Mouse (Mus musculus): Measurements from ENCODE around the gene Angel1. TPM values are rescaled to one million over a fixed set of nuclear protein-coding genes. Genes with fewer than 3 reads are reported as not detected.
A peak's percentile ranks its signal among the peaks of the same experiment; 100 is the strongest.

Angel1 gene
- total and polyA plus RNA-seq, 2 experiments = 1.1 to 5.2 TPM

- Histone ChIP-seq H3K27ac (replicated peaks; ENCODE audit: insufficient read depth, low read depth, low read length) (no peak overlapping the region), H3K79me2 (ENCODE audit: control insufficient read depth, insufficient read depth, low read length) (no peaks in the 10 kb centered on the region), H3K36me3 (ENCODE audit: control insufficient read depth, insufficient read depth, low read length) (no peaks in the 10 kb centered on the region), H3K27me3 (ENCODE audit: control insufficient read depth, insufficient read depth, low read length) (no peaks in the 10 kb centered on the region), H3K4me1 (ENCODE audit: control insufficient read depth, insufficient read depth, low read length) (no peaks in the 10 kb centered on the region), H3K4me3 (ENCODE audit: insufficient read depth, low read depth, low read length) (no peak overlapping the region), H3K9ac (ENCODE audit: low read depth, low read length) (no peak overlapping the region)
- WGBS = 91% methylated on average over 11 of the region's 11 CpGs
- TF ChIP-seq POLR2A (IDR thresholded peaks at IDR 0.05; ENCODE audit: extremely low read depth, insufficient read depth, low read length) (no peak), CTCF (IDR thresholded peaks at IDR 0.05; ENCODE audit: low read depth, low read length) (no peak)
- no peak for DNase-seq (ENCODE audit: extremely low read depth, low read depth, low spot score)
These were observed 9.3 kb downstream of the Angel1 start for GRCm38 (mm10) chr12:86716962-86717361.

DNA sequence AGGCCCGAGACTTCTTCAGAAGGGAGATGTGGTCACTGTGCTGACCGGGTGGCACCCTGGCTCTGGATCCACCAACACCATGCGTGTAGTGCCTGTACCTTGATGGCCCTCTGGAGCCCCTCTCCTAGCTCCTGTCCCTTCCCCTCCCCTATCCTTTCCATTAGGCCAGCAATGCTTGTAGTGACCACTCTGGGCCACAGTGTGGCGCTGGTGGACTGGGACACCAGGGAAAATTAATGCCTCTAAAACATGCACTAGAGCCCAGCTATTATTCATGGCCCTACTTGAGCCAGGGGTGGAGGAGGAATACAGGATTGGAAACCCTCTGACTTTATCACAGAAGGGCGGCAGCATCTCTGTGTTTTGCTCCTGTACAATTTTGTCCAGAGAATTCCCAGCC lies 10.9 kb downstream of the Angel1 start:
- no peak for DNase-seq (ENCODE audit: extremely low read depth, low read depth, low spot score)
- Histone ChIP-seq H3K27ac (replicated peaks; ENCODE audit: insufficient read depth, low read depth, low read length) (no peak overlapping the region), H3K4me3 (ENCODE audit: insufficient read depth, low read depth, low read length) (no peak overlapping the region), H3K36me3 (ENCODE audit: control insufficient read depth, insufficient read depth, low read length) (no peaks in the 10 kb centered on the region), H3K79me2 (ENCODE audit: control insufficient read depth, insufficient read depth, low read length) (no peaks in the 10 kb centered on the region), H3K9ac (ENCODE audit: low read depth, low read length) (no peak overlapping the region), H3K4me1 (ENCODE audit: control insufficient read depth, insufficient read depth, low read length) (no peaks in the 10 kb centered on the region), H3K27me3 (ENCODE audit: control insufficient read depth, insufficient read depth, low read length) (no peaks in the 10 kb centered on the region)
- 68% methylated on average over 5 of the region's 5 CpGs for WGBS
- peak; percentile 86 for TF ChIP-seq CTCF (IDR thresholded peaks at IDR 0.05; ENCODE audit: low read depth, low read length)
- TF ChIP-seq POLR2A (IDR thresholded peaks at IDR 0.05; ENCODE audit: extremely low read depth, insufficient read depth, low read length) = no peak

DNA sequence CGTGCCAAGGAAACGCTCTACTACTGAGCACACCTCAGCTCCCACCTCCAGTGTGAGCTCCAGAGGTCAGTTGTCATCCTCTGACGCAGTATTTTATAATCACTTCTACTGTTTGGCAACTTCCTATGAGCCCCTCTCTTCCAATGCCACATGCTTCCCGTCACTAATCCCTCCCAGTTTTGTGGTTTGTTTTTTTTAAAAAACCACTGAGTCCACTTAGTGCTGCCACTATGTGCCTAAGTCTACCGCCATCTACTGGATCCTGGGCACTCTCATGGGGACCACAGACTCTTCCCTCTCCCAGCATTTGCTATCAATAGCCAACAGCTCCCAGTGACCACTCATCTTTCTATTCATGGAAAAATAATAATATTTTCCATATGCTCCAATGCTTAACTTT lies 12.2 kb downstream of the Angel1 start:
- no peaks in the 10 kb centered on the region for H3K79me2 ChIP-seq (ENCODE audit: control insufficient read depth, insufficient read depth, low read length)
- no peaks in the 10 kb centered on the region for H3K27me3 ChIP-seq (ENCODE audit: control insufficient read depth, insufficient read depth, low read length)
- WGBS = 78% methylated on average over 5 of the region's 5 CpGs
- no peak overlapping the region for H3K4me3 ChIP-seq (ENCODE audit: insufficient read depth, low read depth, low read length)
- no peaks in the 10 kb centered on the region for H3K36me3 ChIP-seq (ENCODE audit: control insufficient read depth, insufficient read depth, low read length)
- no peaks in the 10 kb centered on the region for H3K4me1 ChIP-seq (ENCODE audit: control insufficient read depth, insufficient read depth, low read length)
- TF ChIP-seq POLR2A (IDR thresholded peaks at IDR 0.05; ENCODE audit: extremely low read depth, insufficient read depth, low read length) (no peak), CTCF (IDR thresholded peaks at IDR 0.05; ENCODE audit: low read depth, low read length) (no peak)
- no peak overlapping the region for H3K27ac ChIP-seq (replicated peaks; ENCODE audit: insufficient read depth, low read depth, low read length)
- no peak overlapping the region for H3K9ac ChIP-seq (ENCODE audit: low read depth, low read length)
- DNase-seq (ENCODE audit: extremely low read depth, low read depth, low spot score) = no peak

GRCm38 (mm10) chr12:86705843-86706242 lies 20.4 kb downstream of the Angel1 start:
- no peak overlapping the region for H3K9ac ChIP-seq (ENCODE audit: low read depth, low read length)
- no peak for DNase-seq (ENCODE audit: extremely low read depth, low read depth, low spot score)
- no peaks in the 10 kb centered on the region for H3K27me3 ChIP-seq (ENCODE audit: control insufficient read depth, insufficient read depth, low read length)
- no peaks in the 10 kb centered on the region for H3K79me2 ChIP-seq (ENCODE audit: control insufficient read depth, insufficient read depth, low read length)
- no peaks in the 10 kb centered on the region for H3K4me1 ChIP-seq (ENCODE audit: control insufficient read depth, insufficient read depth, low read length)
- TF ChIP-seq CTCF (IDR thresholded peaks at IDR 0.05; ENCODE audit: low read depth, low read length) (no peak), POLR2A (IDR thresholded peaks at IDR 0.05; ENCODE audit: extremely low read depth, insufficient read depth, low read length) (no peak)
- H3K4me3 ChIP-seq (ENCODE audit: insufficient read depth, low read depth, low read length) = no peak overlapping the region
- WGBS = 92% methylated on average over 5 of the region's 5 CpGs
- H3K36me3 ChIP-seq (ENCODE audit: control insufficient read depth, insufficient read depth, low read length) = no peaks in the 10 kb centered on the region
- no peak overlapping the region for H3K27ac ChIP-seq (replicated peaks; ENCODE audit: insufficient read depth, low read depth, low read length)

DNA sequence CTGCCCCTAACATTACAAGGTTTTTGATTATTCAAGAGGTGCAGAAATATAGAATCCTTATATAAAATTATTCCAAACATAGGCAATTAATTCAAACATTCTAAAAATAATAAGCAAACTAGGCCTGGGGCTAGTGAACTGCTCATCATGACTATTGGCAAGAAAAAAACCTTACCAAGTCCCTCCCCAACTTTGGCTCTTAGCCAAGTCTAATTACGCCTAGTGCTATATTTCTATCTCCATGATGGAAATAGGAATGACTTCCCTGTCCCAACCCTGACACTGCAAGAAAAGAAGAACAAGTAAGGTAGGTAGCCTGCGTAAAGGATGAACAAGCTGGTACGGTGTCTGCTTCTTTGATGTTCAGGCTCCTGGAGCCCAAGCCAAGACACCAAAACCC lies 23.6 kb downstream of the Angel1 start:
- WGBS = 97% methylated on average over 3 of the region's 3 CpGs
- TF ChIP-seq POLR2A (IDR thresholded peaks at IDR 0.05; ENCODE audit: extremely low read depth, insufficient read depth, low read length) = no peak
- TF ChIP-seq CTCF (IDR thresholded peaks at IDR 0.05; ENCODE audit: low read depth, low read length) = no peak
- no peaks in the 10 kb centered on the region for H3K27me3 ChIP-seq (ENCODE audit: control insufficient read depth, insufficient read depth, low read length)
- H3K36me3 ChIP-seq (ENCODE audit: control insufficient read depth, insufficient read depth, low read length) = no peaks in the 10 kb centered on the region
- no peak overlapping the region for H3K27ac ChIP-seq (replicated peaks; ENCODE audit: insufficient read depth, low read depth, low read length)
- no peaks in the 10 kb centered on the region for H3K4me1 ChIP-seq (ENCODE audit: control insufficient read depth, insufficient read depth, low read length)
- DNase-seq (ENCODE audit: extremely low read depth, low read depth, low spot score) = no peak
- no peak overlapping the region for H3K4me3 ChIP-seq (ENCODE audit: insufficient read depth, low read depth, low read length)
- no peak overlapping the region for H3K9ac ChIP-seq (ENCODE audit: low read depth, low read length)
- H3K79me2 ChIP-seq (ENCODE audit: control insufficient read depth, insufficient read depth, low read length) = no peaks in the 10 kb centered on the region

GRCm38 (mm10) chr12:86701491-86701890 lies 24.8 kb downstream of the Angel1 start:
- Histone ChIP-seq H3K4me3 (ENCODE audit: insufficient read depth, low read depth, low read length) (no peak overlapping the region), H3K27me3 (ENCODE audit: control insufficient read depth, insufficient read depth, low read length) (no peaks in the 10 kb centered on the region), H3K9ac (ENCODE audit: low read depth, low read length) (no peak overlapping the region), H3K27ac (replicated peaks; ENCODE audit: insufficient read depth, low read depth, low read length) (no peak overlapping the region), H3K79me2 (ENCODE audit: control insufficient read depth, insufficient read depth, low read length) (no peaks in the 10 kb centered on the region), H3K36me3 (ENCODE audit: control insufficient read depth, insufficient read depth, low read length) (no peaks in the 10 kb centered on the region), H3K4me1 (ENCODE audit: control insufficient read depth, insufficient read depth, low read length) (no peaks in the 10 kb centered on the region)
- no peak for DNase-seq (ENCODE audit: extremely low read depth, low read depth, low spot score)
- WGBS = 89% methylated on average over 4 of the region's 4 CpGs
- no peak for TF ChIP-seq POLR2A (IDR thresholded peaks at IDR 0.05; ENCODE audit: extremely low read depth, insufficient read depth, low read length)
- no peak for TF ChIP-seq CTCF (IDR thresholded peaks at IDR 0.05; ENCODE audit: low read depth, low read length)

Data from liver, adult 2 months (tissue).